Mouse (Mus musculus) limb, embryonic 13.5 days (tissue): ENCODE data around the gene Scly. TPM values are rescaled to one million over a fixed set of nuclear protein-coding genes. Genes with fewer than 3 reads are reported as not detected.

Source experiments
- ATAC-seq: fragments of 200-750 bp; cut with Nextera tagmentation; 2 replicates; pipeline ENCODE4 v1.8.0; 2017; ENCODE audit warnings: low read depth, moderate number of reproducible peaks, moderate TSS enrichment; ENCODE audit not compliant: low FRiP score
- H3K27ac ChIP-seq: fragments of 300-500 bp; sonication (generic); 2 replicates; pipeline ENCODE4 v1.5.1; 2015; ENCODE audit warnings: inconsistent platforms, mild to moderate bottlenecking, moderate library complexity
- H3K27me3 ChIP-seq: fragments of 300-500 bp; sonication (generic); 2 replicates; pipeline ENCODE4 v1.6.1; 2015; ENCODE audit warnings: mild to moderate bottlenecking, inconsistent platforms
- H3K36me3 ChIP-seq: fragments of 300-500 bp; sonication (generic); 2 replicates; pipeline ENCODE4 v1.6.1; 2015; ENCODE audit warnings: inconsistent platforms, mild to moderate bottlenecking, moderate library complexity
- H3K4me1 ChIP-seq: fragments of 300-500 bp; sonication (generic); 2 replicates; pipeline ENCODE4 v1.6.1; 2015; ENCODE audit warnings: inconsistent platforms
- H3K4me2 ChIP-seq: fragments of 300-500 bp; sonication (generic); replicated peaks from 2 replicates; pipeline ENCODE4 v1.6.1; 2015; ENCODE audit warnings: inconsistent platforms, mild to moderate bottlenecking, moderate library complexity
- H3K4me3 ChIP-seq: fragments of 300-500 bp; sonication (generic); 2 replicates; pipeline ENCODE4 v1.5.1; 2015; ENCODE audit warnings: moderate library complexity, mild to moderate bottlenecking, inconsistent platforms
- H3K9ac ChIP-seq: fragments of 300-500 bp; sonication (generic); 2 replicates; pipeline ENCODE4 v1.6.1; 2015; ENCODE audit warnings: mild to moderate bottlenecking, inconsistent platforms
- H3K9me3 ChIP-seq: fragments of 300-500 bp; sonication (generic); 2 replicates; pipeline ENCODE4 v1.6.1; 2016; ENCODE audit warnings: inconsistent platforms
- WGBS: fragments of 180-500 bp; shearing (Covaris S2); methylation state at CpG from one replicate; pipeline ENCODE4 v1.1.7; 2015; 5-methylcytosine and 5-hydroxymethylcytosine counted together
- polyA plus RNA-seq: library from polyadenylated mRNA; unstranded; fragments of >200 nt; fragmentation: Nextera tagmentation; extraction: Ambion mirVana; gene quantifications from 2 replicates; pipeline ENCODE4 v1.2.1, GENCODE M21; 2015

Scly gene
- polyA plus RNA-seq, 1 experiment from 2014 or later, result 14.0 TPM

- peak overlapping the region; percentile 27; the same call in 1 of the 2 replicates for H3K9ac ChIP-seq
- WGBS, result 4% methylated on average over 68 of the region's 68 CpGs
- H3K4me2 ChIP-seq, result peak overlapping the region; percentile 63
- H3K9me3 ChIP-seq, result no peaks in the 10 kb centered on the region
- no peaks in the 10 kb centered on the region for H3K36me3 ChIP-seq
- no peak for ATAC-seq
- H3K27me3 ChIP-seq, result peaks cover 74% of the 10 kb centered on the region
- H3K4me3 ChIP-seq, result peak overlapping the region; percentile 32
- no peak overlapping the region for H3K27ac ChIP-seq
- peaks cover 12% of the 10 kb centered on the region for H3K4me1 ChIP-seq
Observed at GRCm38 (mm10) chr1:91344921-91345685, 47.0 kb downstream of the Scly start.

GRCm38 (mm10) chr1:91346892-91347291 lies 48.8 kb downstream of the Scly start:
- Histone ChIP-seq H3K27ac (no peak overlapping the region), H3K9me3 (no peaks in the 10 kb centered on the region), H3K36me3 (no peaks in the 10 kb centered on the region), H3K4me3 (no peak overlapping the region), H3K4me1 (peaks cover 15% of the 10 kb centered on the region), H3K9ac (no peak overlapping the region), H3K27me3 (peaks cover 61% of the 10 kb centered on the region), H3K4me2 (no peak overlapping the region)
- WGBS, result 31% methylated on average over 3 of the region's 3 CpGs
- no peak for ATAC-seq

DNA sequence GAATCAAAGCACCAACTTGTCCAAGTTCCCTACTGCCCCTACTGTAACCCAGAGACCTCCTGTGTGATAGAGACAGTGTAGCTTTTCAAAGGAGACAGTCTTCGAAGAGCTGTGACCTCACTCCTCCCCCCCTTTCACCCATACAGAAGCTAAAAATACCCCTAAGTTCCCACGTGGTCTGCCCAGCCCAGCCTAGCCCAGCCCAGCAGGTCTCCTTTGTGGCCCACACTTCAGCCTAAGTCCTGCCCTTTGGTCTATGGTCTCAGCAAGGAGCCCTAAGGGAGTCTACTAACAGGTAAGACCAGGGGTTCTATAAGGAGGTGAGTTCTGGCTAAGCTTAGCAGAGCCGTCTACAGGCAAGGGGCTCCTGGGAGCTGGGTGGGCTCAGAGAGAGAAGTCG lies 52.7 kb downstream of the Scly start, which contains the start of gene Klhl30:
Gene Klhl30 (plus strand): TSS at position 176 of the 400 bp plus-strand sequence.
- Histone ChIP-seq H3K9ac (no peak within 1 kb of the TSS), H3K9me3 (no peaks in the 10 kb centered on the region), H3K4me3 (no peak within 1 kb of the TSS), H3K27me3 (peaks cover 21% of the 10 kb centered on the region), H3K4me2 (no peak within 1 kb of the TSS), H3K36me3 (no peaks in the 10 kb centered on the region), H3K27ac (no peak within 1 kb of the TSS), H3K4me1 (0 out of 2 replicates have a peak, but pooled peaks cover 3% of the 10 kb centered on the region)
- 55% methylated on average over 4 of the region's 4 CpGs for WGBS
- no peak; the same call in 1 of the 2 replicates for ATAC-seq

DNA sequence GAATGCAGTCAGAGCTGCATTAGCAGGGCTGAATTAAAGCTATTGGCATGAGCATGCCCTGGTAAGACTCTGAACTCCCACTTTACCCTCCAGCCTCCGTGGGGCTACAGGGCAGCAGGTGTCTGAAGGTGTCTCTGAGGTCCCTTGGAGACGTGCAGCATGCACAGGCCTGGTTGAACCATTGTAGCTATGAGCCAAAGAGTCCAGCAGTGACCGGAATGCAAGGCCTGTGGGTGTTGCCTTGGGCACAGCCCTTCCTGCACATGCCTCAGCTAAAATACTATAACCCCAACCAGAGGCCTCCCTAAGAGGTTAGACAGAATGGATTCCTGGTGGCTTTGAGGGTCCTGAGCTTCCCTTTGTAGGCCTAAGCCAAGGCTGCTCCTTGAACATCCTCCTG lies 53.1 kb downstream of the Scly start:
- Histone ChIP-seq H3K36me3 (no peaks in the 10 kb centered on the region), H3K4me2 (no peak overlapping the region), H3K27ac (no peak overlapping the region), H3K9me3 (no peaks in the 10 kb centered on the region), H3K4me1 (0 out of 2 replicates have a peak, but pooled peaks cover 3% of the 10 kb centered on the region), H3K4me3 (no peak overlapping the region), H3K9ac (no peak overlapping the region), H3K27me3 (peaks cover 17% of the 10 kb centered on the region)
- 75% methylated on average over 3 of the region's 3 CpGs for WGBS
- ATAC-seq, result no peak

DNA sequence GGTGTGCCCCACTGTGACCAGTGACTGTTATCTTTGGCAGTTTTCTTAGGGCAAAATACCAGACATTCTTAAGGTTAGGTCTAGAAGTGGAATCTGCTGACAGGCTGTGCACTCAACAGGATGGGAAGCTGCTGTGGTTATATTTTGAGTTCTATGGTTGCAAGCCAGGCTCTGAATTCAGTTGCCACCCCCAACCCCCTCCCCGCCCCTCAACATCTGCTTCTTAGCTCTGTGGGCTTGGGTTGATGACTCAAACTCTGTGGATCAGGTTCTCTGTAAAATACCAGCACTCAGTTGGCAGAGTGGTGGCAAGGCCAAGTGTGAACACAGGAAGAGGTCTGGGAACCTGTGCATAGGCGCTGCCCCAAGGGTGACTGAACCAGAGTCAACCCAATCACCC lies 54.1 kb downstream of the Scly start:
- 77% methylated on average over 2 of the region's 2 CpGs for WGBS

DNA sequence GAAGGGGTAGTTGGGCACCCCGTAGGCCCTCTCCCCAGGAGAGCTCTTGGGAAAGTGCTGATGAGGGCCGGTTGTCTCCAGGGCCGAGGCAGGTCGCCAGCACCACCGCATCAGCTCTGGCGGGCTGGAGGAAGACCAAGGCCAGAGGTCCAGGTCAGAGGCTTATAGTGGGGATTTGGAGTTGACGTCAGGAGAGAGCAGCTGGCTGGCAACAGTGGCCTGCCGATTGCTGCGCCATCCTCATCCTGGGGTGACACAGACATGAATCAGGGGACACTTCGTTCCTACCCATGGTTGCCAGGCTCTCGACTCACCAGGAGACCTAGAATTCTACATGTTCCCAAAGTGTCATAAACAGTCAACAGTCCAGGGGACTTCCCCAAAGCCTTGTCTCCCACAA lies 58.0 kb downstream of the Scly start:
- Histone ChIP-seq H3K4me2 (no peak overlapping the region), H3K27ac (no peak overlapping the region), H3K4me3 (no peak overlapping the region), H3K4me1 (0 out of 2 replicates have a peak, but pooled peaks cover 3% of the 10 kb centered on the region), H3K36me3 (no peaks in the 10 kb centered on the region), H3K9me3 (no peaks in the 10 kb centered on the region), H3K27me3 (no peaks in the 10 kb centered on the region), H3K9ac (no peak overlapping the region)
- 80% methylated on average over 11 of the region's 11 CpGs for WGBS
- ATAC-seq, result no peak

More for the DNA sequence above, 54.1 kb downstream of the Scly start:
- Histone ChIP-seq H3K4me1 (0 out of 2 replicates have a peak, but pooled peaks cover 3% of the 10 kb centered on the region), H3K9me3 (no peaks in the 10 kb centered on the region), H3K9ac (no peak overlapping the region), H3K4me3 (no peak overlapping the region), H3K27ac (no peak overlapping the region), H3K27me3 (peaks cover 8% of the 10 kb centered on the region; the same call in 1 of the 2 replicates), H3K36me3 (no peaks in the 10 kb centered on the region), H3K4me2 (no peak overlapping the region)
- ATAC-seq, result no peak

- Histone ChIP-seq H3K27me3 (peaks cover 11% of the 10 kb centered on the region; the same call in 1 of the 2 replicates), H3K4me2 (no peak overlapping the region), H3K9ac (no peak overlapping the region), H3K36me3 (no peaks in the 10 kb centered on the region), H3K4me1 (peaks cover 16% of the 10 kb centered on the region), H3K9me3 (no peaks in the 10 kb centered on the region), H3K4me3 (no peak overlapping the region), H3K27ac (no peak overlapping the region)
- no peak for ATAC-seq
- WGBS, result 83% methylated on average over 5 of the region's 5 CpGs
Observed at GRCm38 (mm10) chr1:91362113-91362512, 64.0 kb downstream of the Scly start.

DNA sequence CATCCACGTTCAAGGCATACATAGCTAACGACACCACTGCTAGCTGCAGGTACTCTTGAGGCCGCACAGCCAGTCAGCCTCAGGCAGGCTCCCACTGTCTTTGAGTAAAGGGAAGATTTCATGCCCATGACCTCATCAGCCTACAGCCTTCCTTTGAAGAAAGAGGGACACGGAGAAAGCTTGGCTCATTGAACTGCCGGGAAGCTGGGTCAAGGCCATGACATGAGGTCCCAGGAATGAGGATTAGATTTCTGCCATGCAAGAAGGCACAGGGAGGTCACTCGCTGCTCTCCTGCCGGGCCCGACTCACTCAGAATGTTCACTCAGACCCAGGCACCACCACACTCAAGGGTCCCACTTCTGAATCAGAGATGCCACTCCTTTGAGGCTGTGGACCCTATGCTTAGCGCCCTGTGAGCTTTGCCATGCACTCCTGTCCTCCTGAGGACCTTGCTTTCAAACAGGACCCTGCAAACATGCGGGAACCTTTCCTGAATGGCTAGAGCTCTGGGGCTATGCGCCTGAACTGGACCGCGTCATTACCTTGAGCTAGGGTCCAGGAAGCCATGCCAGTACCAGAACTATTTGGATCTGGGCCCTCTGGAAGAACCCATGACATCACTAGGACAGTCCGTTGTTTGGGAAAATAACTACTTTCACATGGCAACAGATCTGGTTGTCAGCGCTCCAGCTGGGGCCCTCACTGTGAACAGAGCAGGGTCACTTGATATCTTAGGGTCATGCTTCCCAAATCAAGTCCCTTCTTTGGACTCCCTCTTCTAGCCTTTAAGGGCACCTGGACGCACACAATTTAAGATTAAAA lies 66.9 kb downstream of the Scly start:
- no peak overlapping the region for H3K27ac ChIP-seq
- H3K4me3 ChIP-seq, result no peak overlapping the region
- no peak for ATAC-seq
- H3K9ac ChIP-seq, result no peak overlapping the region
- peaks cover 17% of the 10 kb centered on the region for H3K4me1 ChIP-seq
- H3K4me2 ChIP-seq, result no peak overlapping the region
- no peaks in the 10 kb centered on the region for H3K9me3 ChIP-seq
- peaks cover 3% of the 10 kb centered on the region for H3K36me3 ChIP-seq
- peaks cover 15% of the 10 kb centered on the region; the same call in 1 of the 2 replicates for H3K27me3 ChIP-seq
- WGBS, result 92% methylated on average over 16 of the region's 16 CpGs

GRCm38 (mm10) chr1:91365816-91366214 lies 67.7 kb downstream of the Scly start:
- H3K36me3 ChIP-seq, result peaks cover 11% of the 10 kb centered on the region
- H3K4me2 ChIP-seq, result peak overlapping the region; percentile 93
- peaks cover 15% of the 10 kb centered on the region; the same call in 1 of the 2 replicates for H3K27me3 ChIP-seq
- 25% methylated on average over 8 of the region's 8 CpGs for WGBS
- H3K4me1 ChIP-seq, result peaks cover 17% of the 10 kb centered on the region
- H3K27ac ChIP-seq, result no peak overlapping the region
- ATAC-seq, result no peak
- H3K4me3 ChIP-seq, result peak overlapping the region; percentile 53
- peak overlapping the region; percentile 73 for H3K9ac ChIP-seq
- H3K9me3 ChIP-seq, result no peaks in the 10 kb centered on the region

- WGBS, result under 1% methylated on average over 68 of the region's 68 CpGs
- peak within 1 kb of the TSS; percentile 53 for H3K4me3 ChIP-seq
- H3K36me3 ChIP-seq, result peaks cover 18% of the 10 kb centered on the region
- peaks cover 15% of the 10 kb centered on the region; the same call in 1 of the 2 replicates for H3K27me3 ChIP-seq
- no peak within 1 kb of the TSS for H3K27ac ChIP-seq
- peaks cover 17% of the 10 kb centered on the region for H3K4me1 ChIP-seq
- peak within 1 kb of the TSS; percentile 93 for H3K4me2 ChIP-seq
- peak within 1 kb of the TSS; percentile 73 for H3K9ac ChIP-seq
- no peaks in the 10 kb centered on the region for H3K9me3 ChIP-seq
- ATAC-seq, result peak; percentile 30; the same call in 1 of the 2 replicates
Observed at GRCm38 (mm10) chr1:91366215-91367108, 68.3 kb downstream of the Scly start, which contains the start of gene Erfe. Erfe (plus strand) TSS chr1:91366430.

DNA sequence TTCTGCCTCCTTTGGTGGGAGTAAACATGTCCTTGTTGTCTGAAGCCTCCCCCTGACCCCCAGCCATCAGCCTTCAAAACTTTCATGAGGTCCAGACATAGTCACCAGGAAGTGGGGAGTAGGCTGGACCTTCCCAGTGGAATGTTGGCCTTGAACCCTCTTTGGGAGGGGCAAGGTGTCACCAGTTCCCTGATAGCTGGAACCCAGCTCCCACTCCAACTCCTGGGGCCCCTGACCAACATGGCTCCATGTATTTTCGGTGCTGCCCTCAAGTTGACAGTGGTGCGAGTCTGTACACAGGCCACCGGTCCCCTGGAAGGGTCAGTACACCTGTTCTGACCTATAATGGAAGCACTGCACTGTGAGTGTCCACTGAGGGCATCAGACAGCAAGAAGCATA lies 69.2 kb downstream of the Scly start:
- Histone ChIP-seq H3K27ac (no peak overlapping the region), H3K4me1 (peaks cover 17% of the 10 kb centered on the region), H3K36me3 (peaks cover 26% of the 10 kb centered on the region), H3K9me3 (no peaks in the 10 kb centered on the region), H3K27me3 (peaks cover 15% of the 10 kb centered on the region; the same call in 1 of the 2 replicates), H3K4me2 (peak overlapping the region; percentile 93), H3K9ac (no peak overlapping the region), H3K4me3 (no peak overlapping the region)
- ATAC-seq, result no peak
- 92% methylated on average over 3 of the region's 3 CpGs for WGBS
